Mouse (Mus musculus) liver, embryonic 12.5 days (tissue): Measurements from ENCODE around the gene Kalrn. TPM values are rescaled to one million over a fixed set of nuclear protein-coding genes. Genes with fewer than 3 reads are reported as not detected.

Experiments used
- ATAC-seq: fragments of 200-750 bp; cut with Nextera tagmentation; 2 replicates; pipeline ENCODE4 v1.8.0; 2017; ENCODE audit warnings: moderate number of reproducible peaks, mild to moderate bottlenecking, moderate library complexity
- H3K27ac ChIP-seq: fragments of 300-500 bp; sonication (generic); 2 replicates; pipeline ENCODE4 v1.5.1; 2016; ENCODE audit warnings: mild to moderate bottlenecking
- H3K27me3 ChIP-seq: fragments of 300-500 bp; sonication (generic); replicated peaks from 2 replicates; pipeline ENCODE4 v1.6.1; 2016; ENCODE audit warnings: mild to moderate bottlenecking, moderate library complexity
- H3K36me3 ChIP-seq: fragments of 300-500 bp; sonication (generic); 2 replicates; pipeline ENCODE4 v1.6.1; 2016; ENCODE audit warnings: mild to moderate bottlenecking, moderate library complexity
- H3K4me1 ChIP-seq: fragments of 300-500 bp; sonication (generic); 2 replicates; pipeline ENCODE4 v1.6.1; 2016
- H3K4me2 ChIP-seq: fragments of 300-500 bp; sonication (generic); 2 replicates; pipeline ENCODE4 v1.6.1; 2016; ENCODE audit warnings: mild to moderate bottlenecking, moderate library complexity
- H3K4me3 ChIP-seq: fragments of 300-500 bp; sonication (generic); 2 replicates; pipeline ENCODE4 v1.5.1; 2016; ENCODE audit warnings: mild to moderate bottlenecking, moderate library complexity
- H3K9ac ChIP-seq: fragments of 300-500 bp; sonication (generic); 2 replicates; pipeline ENCODE4 v1.6.1; 2016; ENCODE audit warnings: mild to moderate bottlenecking, moderate library complexity
- H3K9me3 ChIP-seq: fragments of 300-500 bp; sonication (generic); replicated peaks from 2 replicates; pipeline ENCODE4 v1.6.1; 2016; ENCODE audit warnings: mild to moderate bottlenecking, moderate library complexity
- WGBS: fragments of 180-500 bp; shearing (Covaris S2); methylation state at CpG from one replicate; pipeline ENCODE4 v1.1.7; 2016; ENCODE audit not compliant: insufficient replicate concordance; 5-methylcytosine and 5-hydroxymethylcytosine counted together
- polyA plus RNA-seq: library from polyadenylated mRNA; unstranded; fragments of >200 nt; fragmentation: Nextera tagmentation; extraction: Ambion mirVana; gene quantifications from 2 replicates; pipeline ENCODE4 v1.2.1, GENCODE M21; 2016

The Kalrn gene
- polyA plus RNA-seq, 1 experiment from 2014 or later, result 18.6 TPM

DNA sequence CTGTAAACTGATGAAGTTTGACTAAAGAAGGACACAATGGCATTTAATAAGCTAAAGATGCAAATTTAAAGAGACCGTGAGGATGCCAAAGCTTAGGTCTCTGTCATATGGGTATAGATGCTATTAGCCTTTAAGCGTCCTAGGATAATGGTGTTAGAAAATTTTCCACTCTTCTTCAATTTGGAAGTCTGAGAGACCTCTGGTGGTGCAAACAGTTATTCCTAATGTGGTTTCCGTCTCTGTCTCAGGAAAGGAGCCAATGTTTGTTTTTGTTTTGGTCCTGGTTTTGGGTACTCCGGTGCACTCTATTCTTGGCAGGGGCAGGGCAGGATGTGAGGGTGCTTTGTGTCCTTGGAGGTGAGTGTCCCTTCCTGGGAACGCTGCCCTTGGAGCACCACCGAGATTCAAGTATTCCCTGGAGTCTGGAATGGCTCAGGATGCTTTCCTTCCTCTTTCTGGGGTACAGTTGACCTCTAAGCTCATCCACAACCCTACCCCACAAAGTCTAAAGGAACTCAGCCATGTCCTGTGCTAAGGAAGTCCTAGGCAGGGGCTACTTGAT is 646.0 kb downstream of the Kalrn start:
- no peak for ATAC-seq
- no peaks in the 10 kb centered on the region; the same call in 1 of the 2 replicates for H3K27me3 ChIP-seq
- no peak overlapping the region for H3K27ac ChIP-seq
- H3K36me3 ChIP-seq, result no peaks in the 10 kb centered on the region; the same call in 1 of the 2 replicates
- H3K4me1 ChIP-seq, result peaks cover 38% of the 10 kb centered on the region
- no peak overlapping the region for H3K4me3 ChIP-seq
- 59% methylated on average over 6 of the region's 6 CpGs for WGBS
- no peak overlapping the region for H3K4me2 ChIP-seq
- H3K9ac ChIP-seq, result no peak overlapping the region
- H3K9me3 ChIP-seq, result no peaks in the 10 kb centered on the region

DNA sequence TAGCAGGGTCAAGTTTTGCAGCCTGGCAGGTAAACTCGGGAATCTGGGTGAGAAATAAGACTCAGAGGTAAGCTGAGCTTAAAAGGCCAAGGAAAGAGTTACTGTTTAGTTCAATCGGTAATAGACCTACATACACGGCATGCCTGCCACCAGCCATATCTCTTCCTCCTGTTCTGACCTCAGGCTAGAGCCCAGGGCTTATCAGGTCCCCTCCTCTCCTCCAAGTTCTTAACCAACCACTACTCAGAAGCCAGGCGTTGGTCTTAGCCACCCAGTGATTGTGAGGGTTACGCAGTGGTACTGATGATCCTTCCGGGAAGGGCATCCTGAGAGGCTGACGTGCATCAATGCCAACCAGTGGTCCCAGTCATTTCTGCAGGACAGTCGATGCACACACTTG is 649.6 kb downstream of the Kalrn start:
- Histone ChIP-seq H3K9ac (no peak overlapping the region), H3K9me3 (no peaks in the 10 kb centered on the region), H3K27me3 (peaks cover 12% of the 10 kb centered on the region), H3K36me3 (peaks cover 4% of the 10 kb centered on the region; the same call in 1 of the 2 replicates), H3K4me1 (peaks cover 39% of the 10 kb centered on the region), H3K27ac (no peak overlapping the region), H3K4me2 (peak overlapping the region; percentile 35), H3K4me3 (no peak overlapping the region)
- peak; percentile 70 for ATAC-seq
- 22% methylated on average over 8 of the region's 8 CpGs for WGBS

DNA sequence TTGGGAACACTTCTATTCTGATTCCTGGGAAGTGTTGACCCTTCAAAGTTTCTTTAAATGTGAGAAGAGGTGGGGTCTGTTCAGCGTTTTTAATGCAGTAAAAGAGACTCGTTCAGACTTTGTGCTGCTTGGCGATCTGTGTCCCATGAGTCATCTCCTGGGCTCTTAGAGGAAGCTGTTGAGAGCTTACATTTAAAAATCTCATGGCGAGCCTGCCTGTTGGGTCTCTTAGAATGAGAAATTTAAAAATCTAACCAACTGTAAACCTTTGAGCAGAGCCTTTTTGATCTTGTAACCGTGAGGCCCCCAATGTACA is 650.4 kb downstream of the Kalrn start:
- WGBS, result 26% methylated on average over 5 of the region's 5 CpGs
- peaks cover 4% of the 10 kb centered on the region; the same call in 1 of the 2 replicates for H3K36me3 ChIP-seq
- H3K4me1 ChIP-seq, result peaks cover 42% of the 10 kb centered on the region
- H3K27ac ChIP-seq, result peak overlapping the region; percentile 48; the same call in 1 of the 2 replicates
- H3K27me3 ChIP-seq, result peaks cover 12% of the 10 kb centered on the region
- peak overlapping the region; percentile 51 for H3K4me2 ChIP-seq
- H3K4me3 ChIP-seq, result no peak overlapping the region
- ATAC-seq, result no peak
- no peak overlapping the region for H3K9ac ChIP-seq
- no peaks in the 10 kb centered on the region for H3K9me3 ChIP-seq

- peaks cover 12% of the 10 kb centered on the region for H3K27me3 ChIP-seq
- H3K36me3 ChIP-seq, result peaks cover 4% of the 10 kb centered on the region; the same call in 1 of the 2 replicates
- no peak overlapping the region for H3K9ac ChIP-seq
- 7% methylated on average over 18 of the region's 18 CpGs for WGBS
- peak overlapping the region; percentile 13; the same call in 1 of the 2 replicates for H3K4me3 ChIP-seq
- H3K4me1 ChIP-seq, result peaks cover 47% of the 10 kb centered on the region
- H3K27ac ChIP-seq, result peak overlapping the region; percentile 75
- peak; percentile 72 for ATAC-seq
- H3K9me3 ChIP-seq, result no peaks in the 10 kb centered on the region
- H3K4me2 ChIP-seq, result peak overlapping the region; percentile 51
Measured at GRCm38 (mm10) chr16:33922111-33923000, 651.0 kb downstream of the Kalrn start.

GRCm38 (mm10) chr16:33921514-33921913 is 651.8 kb downstream of the Kalrn start:
- H3K4me2 ChIP-seq, result 0 out of 2 replicates have a peak overlapping the region, but pooled peaks have one; percentile 51
- 47% methylated on average over 5 of the region's 5 CpGs for WGBS
- H3K4me1 ChIP-seq, result peaks cover 51% of the 10 kb centered on the region
- H3K9ac ChIP-seq, result no peak overlapping the region
- peak overlapping the region; percentile 75 for H3K27ac ChIP-seq
- H3K36me3 ChIP-seq, result peaks cover 4% of the 10 kb centered on the region; the same call in 1 of the 2 replicates
- H3K4me3 ChIP-seq, result no peak overlapping the region
- H3K9me3 ChIP-seq, result no peaks in the 10 kb centered on the region
- peaks cover 12% of the 10 kb centered on the region for H3K27me3 ChIP-seq
- ATAC-seq, result no peak

Other genes starting within 250 kb of the Kalrn start
- not detected in 2 replicates for gene Ropn1, start 76.4 kb upstream of the Kalrn start, polyA plus RNA-seq
- 4.4 and 4.6 TPM in 2 replicates for gene Ccdc14, start 117.1 kb upstream of the Kalrn start, polyA plus RNA-seq
- 4.6 and 5.9 TPM in 2 replicates for gene Mylk, start 171.7 kb upstream of the Kalrn start, polyA plus RNA-seq